Mouse (Mus musculus) heart, adult 2 months (tissue): ENCODE measurements around the gene Aldh3b3.

Experiments
- CTCF ChIP-seq: fragments of 200-600 bp; IDR thresholded peaks from 2 replicates; pipeline ENCODE4 v1.8.1; 2022; ENCODE audit warnings: antibody characterized with exemption, mild to moderate bottlenecking, moderate library complexity
- EP300 ChIP-seq: fragments of 200-500 bp; IDR thresholded peaks from 2 replicates; pipeline ENCODE4 v1.6.1; 2011; ENCODE audit warnings: low read depth, low read length, control low read depth; ENCODE audit not compliant: insufficient read depth
- POLR2A ChIP-seq: fragments of 200-500 bp; IDR thresholded peaks from 2 replicates; pipeline ENCODE4 v1.6.1; 2011; ENCODE audit warnings: mild to moderate bottlenecking, low read depth, low read length, control low read depth; ENCODE audit not compliant: insufficient read depth

DNA sequence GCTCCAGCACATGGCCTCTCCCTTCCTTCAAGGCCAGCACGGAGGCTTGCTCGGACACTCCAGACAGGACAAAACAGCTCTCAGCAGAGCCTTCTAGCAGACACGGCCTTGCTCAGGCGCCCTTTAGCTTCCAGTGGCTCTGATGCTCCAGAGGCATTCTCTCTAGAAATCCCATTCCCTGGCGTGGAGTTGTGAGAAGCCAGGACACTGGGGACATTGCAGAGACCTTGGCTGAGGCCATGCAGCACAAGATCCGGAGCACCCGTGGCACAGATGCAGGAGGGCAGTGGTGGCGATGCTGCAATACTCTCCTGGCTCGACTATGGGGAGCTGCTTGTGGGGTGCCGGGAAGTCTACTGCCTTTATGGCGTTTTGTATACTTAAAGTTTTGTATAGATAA is 41.7 kb upstream of the Aldh3b3 start:
- TF ChIP-seq CTCF = no peak
- no peak for TF ChIP-seq POLR2A
- no peak for TF ChIP-seq EP300
